Mouse (Mus musculus) ovary, postnatal 10 days (tissue): ENCODE data around the gene Mei1.
A peak's percentile ranks its signal among the peaks of the same experiment; 100 is the strongest.
"Not testable (repeated sequence)": the region's sequence is repeated elsewhere in the genome, so short reads cannot be mapped to it uniquely, and the experiment has no call there.

Experiments
- DNase-seq: peaks from one replicate; pipeline ENCODE4 v3.0.0; 2022; ENCODE audit warnings: low spot score

The Mei1 gene

GRCm38 (mm10) chr15:82085606-82086005 is 15.8 kb downstream of the Mei1 start:
- no peak for DNase-seq

- DNase-seq: no peak
These were observed 16.3 kb downstream of the Mei1 start for GRCm38 (mm10) chr15:82086131-82086530.

- DNase-seq: no peak
These were observed 17.5 kb downstream of the Mei1 start for GRCm38 (mm10) chr15:82087266-82087665.

- no peak for DNase-seq
These were observed 21.3 kb downstream of the Mei1 start for GRCm38 (mm10) chr15:82091061-82091460.

GRCm38 (mm10) chr15:82106953-82107555 is 37.3 kb downstream of the Mei1 start:
- no peak for DNase-seq

- no peak for DNase-seq
These were observed 50.7 kb downstream of the Mei1 start for GRCm38 (mm10) chr15:82120544-82120943.

GRCm38 (mm10) chr15:82126690-82127089 is 56.9 kb downstream of the Mei1 start:
- not testable (repeated sequence) for DNase-seq

- peak; percentile 82 for DNase-seq
These were observed 57.9 kb downstream of the Mei1 start, which contains the start of gene Ccdc134 for GRCm38 (mm10) chr15:82127426-82128374. Gene Ccdc134, plus strand, starts transcription at chr15:82127922.

GRCm38 (mm10) chr15:82128398-82128797 is 58.6 kb downstream of the Mei1 start:
- DNase-seq: no peak

GRCm38 (mm10) chr15:82130599-82130998 is 60.8 kb downstream of the Mei1 start:
- no peak for DNase-seq

- DNase-seq: no peak
These were observed 65.6 kb downstream of the Mei1 start for GRCm38 (mm10) chr15:82135372-82135771.

GRCm38 (mm10) chr15:82138565-82138964 is 68.8 kb downstream of the Mei1 start:
- no peak for DNase-seq

- no peak for DNase-seq
These were observed 69.4 kb downstream of the Mei1 start for GRCm38 (mm10) chr15:82139196-82139595.

- no peak for DNase-seq
These were observed 70.6 kb downstream of the Mei1 start for GRCm38 (mm10) chr15:82140355-82140754.

- DNase-seq: no peak
These were observed 74.4 kb downstream of the Mei1 start for GRCm38 (mm10) chr15:82144157-82144556.

GRCm38 (mm10) chr15:82145408-82145807 is 75.6 kb downstream of the Mei1 start:
- DNase-seq: no peak

- DNase-seq: no peak
These were observed 76.3 kb downstream of the Mei1 start for GRCm38 (mm10) chr15:82145851-82146769.

GRCm38 (mm10) chr15:82146770-82147610 is 77.2 kb downstream of the Mei1 start, which contains the start of gene Srebf2:
Gene Srebf2, plus strand, starts transcription at chr15:82147181.
- peak; percentile 94 for DNase-seq

GRCm38 (mm10) chr15:82147611-82148111 is 77.9 kb downstream of the Mei1 start:
- no peak for DNase-seq

GRCm38 (mm10) chr15:82148510-82148911 is 78.7 kb downstream of the Mei1 start:
- no peak for DNase-seq

GRCm38 (mm10) chr15:82150042-82150441 is 80.2 kb downstream of the Mei1 start:
- no peak for DNase-seq
